Mouse (Mus musculus): Measurements from ENCODE around the gene Rad23b. TPM values are rescaled to one million over a fixed set of nuclear protein-coding genes. Genes with fewer than 3 reads are reported as not detected.

Rad23b gene
- polyA plus RNA-seq, 1 experiment = 151 TPM

Other genes starting within 250 kb of the Rad23b start
- gene Klf4, start 182.4 kb downstream of the Rad23b start, polyA plus RNA-seq (2012; rRNA removed) = 25.8 and 27.7 TPM in 2 replicates

Data from gonadal fat pad, adult 2 months (tissue).